Mouse (Mus musculus) brown adipose tissue, adult 24 weeks (tissue): ENCODE data around the gene Gm49337. TPM values are rescaled to one million over a fixed set of nuclear protein-coding genes. Genes with fewer than 3 reads are reported as not detected.
"Not testable (repeated sequence)": the region's sequence is repeated elsewhere in the genome, so short reads cannot be mapped to it uniquely, and the experiment has no call there.

Experiments used
- H3K27ac ChIP-seq: fragments of 200-500 bp; replicated peaks from 2 replicates; pipeline ENCODE4 v1.5.1; 2012; ENCODE audit warnings: low read depth, mild to moderate bottlenecking, low read length
- H3K4me1 ChIP-seq: fragments of 200-500 bp; 2 replicates; pipeline ENCODE4 v1.6.1; 2012; ENCODE audit warnings: low read length, mixed read lengths; ENCODE audit not compliant: control insufficient read depth, insufficient read depth, insufficient read length
- H3K4me3 ChIP-seq: fragments of 200-500 bp; 2 replicates; pipeline ENCODE4 v1.5.1; 2012; ENCODE audit warnings: low read depth, mild to moderate bottlenecking, low read length, moderate library complexity; ENCODE audit not compliant: insufficient read depth
- polyA plus RNA-seq: library from polyadenylated mRNA; stranded (reverse); fragments of >200 nt; gene quantifications from 2 replicates; pipeline ENCODE4 v1.2.4, GENCODE M21; 2012; ENCODE audit not compliant: missing spikeins, insufficient read depth, insufficient read length

Gm49337 gene
- polyA plus RNA-seq, 1 experiment = not detected

- Histone ChIP-seq H3K4me1 (no peaks in the 10 kb centered on the region), H3K27ac (no peak overlapping the region), H3K4me3 (no peak overlapping the region)
These were observed 42.9 kb downstream of the Gm49337 start for GRCm38 (mm10) chr4:116215895-116216605.

GRCm38 (mm10) chr4:116217046-116217445, 43.9 kb downstream of the Gm49337 start:
- Histone ChIP-seq H3K4me3 (no peak overlapping the region), H3K27ac (no peak overlapping the region), H3K4me1 (no peaks in the 10 kb centered on the region)

- H3K4me3 ChIP-seq, H3K4me1 ChIP-seq, H3K27ac ChIP-seq: not testable (repeated sequence)
These were observed 44.5 kb downstream of the Gm49337 start for GRCm38 (mm10) chr4:116217661-116218060.

GRCm38 (mm10) chr4:116219056-116219455, 45.9 kb downstream of the Gm49337 start:
- H3K4me1 ChIP-seq = no peaks in the 10 kb centered on the region
- H3K4me3 ChIP-seq = no peak overlapping the region
- H3K27ac ChIP-seq = 0 out of 2 replicates have a peak overlapping the region, but pooled peaks have one; percentile 8

GRCm38 (mm10) chr4:116220071-116220650, 47.0 kb downstream of the Gm49337 start:
- no peaks in the 10 kb centered on the region for H3K4me1 ChIP-seq
- peak overlapping the region; percentile 63 for H3K27ac ChIP-seq
- peak overlapping the region; percentile 89; the same call in 1 of the 2 replicates for H3K4me3 ChIP-seq

GRCm38 (mm10) chr4:116220780-116221139, 47.6 kb downstream of the Gm49337 start:
- H3K27ac ChIP-seq = peak overlapping the region; percentile 94
- peak overlapping the region; percentile 89 for H3K4me3 ChIP-seq
- no peaks in the 10 kb centered on the region for H3K4me1 ChIP-seq

- H3K4me1 ChIP-seq = no peaks in the 10 kb centered on the region
- peak within 1 kb of the TSS; percentile 89 for H3K4me3 ChIP-seq
- peak within 1 kb of the TSS; percentile 98 for H3K27ac ChIP-seq
These were observed 48.1 kb downstream of the Gm49337 start, which contains the start of gene Pik3r3 for GRCm38 (mm10) chr4:116221140-116221851. Gene Pik3r3 (plus strand): TSS chr4:116221618.

- Histone ChIP-seq H3K4me1 (no peaks in the 10 kb centered on the region), H3K4me3 (peak overlapping the region; percentile 84), H3K27ac (peak overlapping the region; percentile 88)
These were observed 49.0 kb downstream of the Gm49337 start for GRCm38 (mm10) chr4:116221996-116222842.

GRCm38 (mm10) chr4:116222843-116223119, 49.6 kb downstream of the Gm49337 start:
- no peak overlapping the region for H3K27ac ChIP-seq
- peak overlapping the region; percentile 84; the same call in 1 of the 2 replicates for H3K4me3 ChIP-seq
- no peaks in the 10 kb centered on the region for H3K4me1 ChIP-seq

GRCm38 (mm10) chr4:116243377-116243776, 70.2 kb downstream of the Gm49337 start:
- H3K4me1 ChIP-seq = no peaks in the 10 kb centered on the region
- no peak overlapping the region for H3K4me3 ChIP-seq
- H3K27ac ChIP-seq = no peak overlapping the region

GRCm38 (mm10) chr4:116244240-116244639, 71.1 kb downstream of the Gm49337 start:
- H3K4me3 ChIP-seq = no peak overlapping the region
- no peak overlapping the region for H3K27ac ChIP-seq
- H3K4me1 ChIP-seq = no peaks in the 10 kb centered on the region

GRCm38 (mm10) chr4:116245926-116246325, 72.7 kb downstream of the Gm49337 start:
- not testable (repeated sequence) for H3K4me1 ChIP-seq, H3K27ac ChIP-seq, H3K4me3 ChIP-seq

GRCm38 (mm10) chr4:116249986-116250385, 76.8 kb downstream of the Gm49337 start:
- no peak overlapping the region for H3K4me3 ChIP-seq
- no peaks in the 10 kb centered on the region for H3K4me1 ChIP-seq
- no peak overlapping the region for H3K27ac ChIP-seq

- Histone ChIP-seq H3K4me3 (no peak overlapping the region), H3K4me1 (no peaks in the 10 kb centered on the region), H3K27ac (no peak overlapping the region)
These were observed 95.0 kb downstream of the Gm49337 start for GRCm38 (mm10) chr4:116268220-116268619.

GRCm38 (mm10) chr4:116282211-116282610, 109.0 kb downstream of the Gm49337 start:
- Histone ChIP-seq H3K4me1 (no peaks in the 10 kb centered on the region), H3K4me3 (no peak overlapping the region), H3K27ac (no peak overlapping the region)
